Mouse (Mus musculus): ENCODE measurements around the gene Fry.

DNA sequence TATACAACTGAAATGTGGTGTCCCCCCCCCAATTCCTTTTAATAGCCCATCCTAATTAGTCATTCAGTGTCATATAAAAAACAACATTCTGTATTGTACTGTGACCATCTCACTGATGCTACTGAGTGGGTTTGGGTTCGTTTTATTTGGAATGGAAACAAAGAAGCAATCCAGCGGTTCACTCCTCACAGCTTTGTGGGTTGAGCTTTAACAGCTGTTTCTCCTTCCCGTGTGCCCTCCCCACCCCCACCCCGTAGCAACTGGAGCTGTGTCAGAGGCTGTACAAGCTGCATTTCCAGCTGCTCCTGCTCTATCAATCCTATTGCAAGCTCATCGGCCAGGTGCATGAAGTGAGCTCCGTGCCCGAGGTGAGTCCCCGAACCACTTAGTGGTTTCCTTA, 372.4 kb downstream of the Fry start:
- TF ChIP-seq CTCF (IDR thresholded peaks at IDR 0.05; ENCODE audit: low read depth, low read length) (no peak), POLR2A (IDR thresholded peaks at IDR 0.05; ENCODE audit: borderline replicate concordance, low read depth, low read length) (no peak)

Data from bone marrow macrophage, adult 2 months (primary cell).